Mouse (Mus musculus) midbrain, postnatal 0 days (tissue): ENCODE data around the gene Cfap43. TPM values are rescaled to one million over a fixed set of nuclear protein-coding genes. Genes with fewer than 3 reads are reported as not detected.
"Not testable (repeated sequence)": the region's sequence is repeated elsewhere in the genome, so short reads cannot be mapped to it uniquely, and the experiment has no call there.

ENCODE experiments used
- ATAC-seq: fragments of 200-750 bp; cut with Nextera tagmentation; 2 replicates; pipeline ENCODE4 v1.8.0; 2017; ENCODE audit warnings: moderate number of reproducible peaks, mild to moderate bottlenecking, moderate TSS enrichment, moderate library complexity; ENCODE audit not compliant: low FRiP score
- DNase-seq: peaks from one replicate; pipeline ENCODE4 v3.0.0-alpha.2; 2015; ENCODE audit warnings: low spot score
- H3K27ac ChIP-seq: fragments of 300-500 bp; sonication (generic); 2 replicates; pipeline ENCODE4 v1.5.1; 2014; ENCODE audit warnings: low read depth, mild to moderate bottlenecking, low read length, mixed read lengths
- H3K27me3 ChIP-seq: fragments of 300-500 bp; sonication (generic); 2 replicates; pipeline ENCODE4 v1.6.1; 2014; ENCODE audit warnings: low read length, control low read depth, mixed read lengths; ENCODE audit not compliant: insufficient read depth
- H3K36me3 ChIP-seq: fragments of 300-500 bp; sonication (generic); 2 replicates; pipeline ENCODE4 v1.6.1; 2014; ENCODE audit warnings: low read length, control low read depth, mixed read lengths; ENCODE audit not compliant: insufficient read depth
- H3K4me1 ChIP-seq: fragments of 300-500 bp; sonication (generic); 2 replicates; pipeline ENCODE4 v1.6.1; 2014; ENCODE audit warnings: mild to moderate bottlenecking, control low read depth, antibody characterized with exemption, low read length, mixed read lengths; ENCODE audit not compliant: insufficient read depth
- H3K4me2 ChIP-seq: fragments of 300-500 bp; sonication (generic); 2 replicates; pipeline ENCODE4 v1.6.1; 2014; ENCODE audit warnings: low read depth, mild to moderate bottlenecking, low read length, mixed read lengths; ENCODE audit not compliant: poor library complexity, severe bottlenecking
- H3K4me3 ChIP-seq: fragments of 300-500 bp; sonication (generic); 2 replicates; pipeline ENCODE4 v1.5.1; 2014; ENCODE audit warnings: low read depth, mild to moderate bottlenecking, low read length, moderate library complexity
- H3K9ac ChIP-seq: fragments of 300-500 bp; sonication (generic); replicated peaks from 2 replicates; pipeline ENCODE4 v1.6.1; 2014; ENCODE audit warnings: mild to moderate bottlenecking, low read length, moderate library complexity, mixed read lengths; ENCODE audit not compliant: poor library complexity, severe bottlenecking
- H3K9me3 ChIP-seq: fragments of 300-500 bp; sonication (generic); 2 replicates; pipeline ENCODE4 v1.6.1; 2016; ENCODE audit warnings: low read length, control low read depth
- CTCF ChIP-seq: IDR thresholded peaks from 2 replicates; pipeline ENCODE4 v1.5.1; 2016; ENCODE audit warnings: antibody characterized with exemption, mild to moderate bottlenecking
- WGBS: fragments of 180-500 bp; shearing (Covaris S2); extraction: QIAGEN DNeasy Blood & Tissue Kit; methylation state at CpG from one replicate; pipeline ENCODE4 v1.1.7; 2014; 5-methylcytosine and 5-hydroxymethylcytosine counted together
- polyA plus RNA-seq: library from polyadenylated mRNA; unstranded; fragments of >200 nt; fragmentation: Nextera tagmentation; extraction: Ambion mirVana; gene quantifications from 2 replicates; pipeline ENCODE4 v1.2.1, GENCODE M21; 2015
- total RNA-seq: library from RNA; depleted of rRNA; stranded (reverse); fragments of >200 nt; gene quantifications from 2 replicates; pipeline ENCODE4 v1.2.3, GENCODE M21; 2014

Gene Cfap43
- total and polyA plus RNA-seq, 2 experiments from 2014 or later, result 2.6 to 4.2 TPM

DNA sequence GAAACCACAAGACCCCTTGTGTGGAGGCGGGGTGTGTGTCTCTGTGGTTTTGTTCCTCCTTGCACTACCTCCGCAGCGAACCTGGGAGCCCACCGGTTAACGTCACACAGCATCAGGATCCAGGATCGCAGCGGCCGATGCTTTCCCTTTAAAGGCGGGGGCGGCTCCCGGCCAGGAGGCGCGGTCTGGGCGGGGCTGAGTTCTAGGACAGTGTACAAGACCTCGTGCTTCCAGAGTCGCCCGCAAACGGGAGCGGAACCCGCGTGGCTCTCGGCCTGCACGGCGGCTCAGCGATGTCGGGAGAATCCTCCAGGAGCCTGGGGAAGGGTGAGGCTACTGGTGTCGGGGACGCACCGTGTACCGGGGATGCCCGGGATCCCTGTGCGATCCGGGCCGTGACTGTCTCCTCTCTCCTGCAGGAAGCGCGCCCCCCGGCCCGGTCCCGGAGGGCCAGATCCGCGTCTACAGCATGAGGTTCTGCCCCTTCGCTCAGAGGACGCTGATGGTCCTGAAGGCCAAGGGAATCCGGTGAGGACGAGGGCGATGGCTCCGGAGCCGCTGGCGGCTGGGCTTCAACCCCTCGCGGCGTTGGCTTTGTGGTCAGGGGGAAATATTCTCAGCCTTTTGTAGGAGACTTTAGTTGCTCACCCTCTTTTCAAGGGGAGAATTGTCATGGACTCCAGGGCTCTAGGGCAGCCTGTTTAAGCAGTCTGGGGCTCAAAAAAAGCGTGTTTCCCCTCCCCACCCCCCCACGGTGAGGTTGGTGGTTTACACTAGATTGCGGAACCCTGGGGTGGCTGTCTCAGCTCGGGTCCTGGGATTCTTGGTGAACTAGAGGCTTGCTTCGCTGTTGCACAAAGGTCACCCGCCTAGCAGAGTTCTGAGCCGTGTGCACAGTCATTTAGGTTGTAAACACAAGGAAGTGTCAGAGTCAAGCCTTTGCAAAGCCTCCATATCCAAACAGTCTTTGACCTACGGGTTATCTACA, 64.0 kb downstream of the Cfap43 start, which contains the start of gene Gsto1:
Gene Gsto1, plus strand, starts transcription at position 175 of the 988 bp plus-strand sequence.
- no peak for TF ChIP-seq CTCF
- Histone ChIP-seq H3K9me3 (no peaks in the 10 kb centered on the region), H3K36me3 (no peaks in the 10 kb centered on the region), H3K4me3 (peak within 1 kb of the TSS; percentile 53), H3K27ac (peak within 1 kb of the TSS; percentile 39), H3K9ac (peak within 1 kb of the TSS; percentile 80), H3K4me1 (no peaks in the 10 kb centered on the region), H3K27me3 (no peaks in the 10 kb centered on the region), H3K4me2 (peak within 1 kb of the TSS; percentile 68)
- DNase-seq, result peak; percentile 89
- WGBS, result under 1% methylated on average over 59 of the region's 60 CpGs
- peak; percentile 93 for ATAC-seq

- Histone ChIP-seq H3K4me3 (peak overlapping the region; percentile 53), H3K4me2 (peak overlapping the region; percentile 68), H3K36me3 (no peaks in the 10 kb centered on the region), H3K9me3 (no peaks in the 10 kb centered on the region), H3K4me1 (no peaks in the 10 kb centered on the region), H3K9ac (peak overlapping the region; percentile 80), H3K27ac (peak overlapping the region; percentile 39), H3K27me3 (no peaks in the 10 kb centered on the region)
- WGBS, result 13% methylated on average over 13 of the region's 13 CpGs
- DNase-seq, result peak; percentile 28
- peak; percentile 83 for ATAC-seq
- TF ChIP-seq CTCF, result peak; percentile 55
Measured at GRCm38 (mm10) chr19:47853951-47854795, 64.9 kb downstream of the Cfap43 start.

GRCm38 (mm10) chr19:47853053-47853452, 66.0 kb downstream of the Cfap43 start:
- DNase-seq (no peak), ATAC-seq (no peak)
- H3K4me1 ChIP-seq, result no peaks in the 10 kb centered on the region
- no peak overlapping the region for H3K9ac ChIP-seq
- no peaks in the 10 kb centered on the region for H3K36me3 ChIP-seq
- TF ChIP-seq CTCF, result no peak
- 95% methylated on average over 3 of the region's 3 CpGs for WGBS
- H3K9me3 ChIP-seq, result no peaks in the 10 kb centered on the region
- H3K4me2 ChIP-seq, result no peak overlapping the region
- no peak overlapping the region for H3K4me3 ChIP-seq
- H3K27me3 ChIP-seq, result no peaks in the 10 kb centered on the region
- H3K27ac ChIP-seq, result no peak overlapping the region

- not testable (repeated sequence) for DNase-seq, H3K9me3 ChIP-seq, H3K4me3 ChIP-seq, H3K4me1 ChIP-seq, H3K27me3 ChIP-seq, H3K36me3 ChIP-seq, H3K27ac ChIP-seq, H3K9ac ChIP-seq, H3K4me2 ChIP-seq, ATAC-seq
- 79% methylated on average over 3 of the region's 3 CpGs for WGBS
Measured at GRCm38 (mm10) chr19:47852131-47852530, 67.0 kb downstream of the Cfap43 start.

DNA sequence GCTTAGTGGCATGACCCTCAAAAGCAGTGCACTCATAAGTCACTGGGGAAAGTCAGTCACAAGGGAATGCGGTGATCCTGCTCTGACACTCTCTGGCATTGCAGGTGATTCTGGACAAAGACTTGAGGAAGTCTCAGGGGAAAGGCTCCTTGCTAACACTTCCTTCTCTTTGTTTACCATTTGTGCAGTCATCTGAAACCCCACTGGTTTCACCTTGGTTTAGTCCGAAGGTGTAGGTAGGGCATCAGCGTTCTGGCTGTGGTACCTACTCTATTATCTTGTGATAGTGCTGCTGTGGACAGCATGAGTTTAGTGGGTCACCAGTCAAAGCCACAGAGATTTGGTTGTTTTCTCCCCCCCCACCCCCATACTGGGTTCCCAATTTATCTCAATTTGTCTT, 69.4 kb downstream of the Cfap43 start:
- Histone ChIP-seq H3K4me1 (no peaks in the 10 kb centered on the region), H3K27ac (no peak overlapping the region), H3K27me3 (no peaks in the 10 kb centered on the region), H3K4me3 (no peak overlapping the region), H3K9ac (no peak overlapping the region), H3K36me3 (no peaks in the 10 kb centered on the region), H3K4me2 (no peak overlapping the region), H3K9me3 (no peaks in the 10 kb centered on the region)
- no peak for ATAC-seq
- no peak for TF ChIP-seq CTCF
- no peak for DNase-seq
- 84% methylated on average over 3 of the region's 3 CpGs for WGBS

- WGBS, result 80% methylated on average over 12 of the region's 15 CpGs
- not testable (repeated sequence) for H3K9me3 ChIP-seq, H3K36me3 ChIP-seq, ATAC-seq, H3K4me2 ChIP-seq, H3K27ac ChIP-seq, H3K27me3 ChIP-seq, H3K4me1 ChIP-seq, H3K9ac ChIP-seq, H3K4me3 ChIP-seq, DNase-seq
Measured at GRCm38 (mm10) chr19:47841234-47841633, 77.9 kb downstream of the Cfap43 start.
